In genomic region chr8:122698254-122698768, GRCm38 (mm10) we compare ENCODE assay signal across 12 mouse cellular contexts. TPM values are rescaled to one million over a fixed set of nuclear protein-coding genes. Genes with fewer than 3 reads are reported as not detected.
DNase-seq lines count a peak whose midpoint lies in the region; ATAC-seq and TF ChIP-seq lines count a peak whose summit lies in the region.
"Had no signal": no experiment of that assay in that cellular context is flagged by ENCODE, and none has a peak within 500 bp of the region (broad histone marks: within the 10 kb centered on the region; RNA-seq: fewer than 3 reads in every experiment).

No protein-coding gene starts in this region.

- 77% methylated on average over 5 of the region's 5 CpGs for WGBS in heart, embryonic 13.5 days
- WGBS in embryonic facial prominence, embryonic 11.5 days: 85% methylated on average over 5 of the region's 5 CpGs
- 6% methylated on average over 5 of the region's 5 CpGs for WGBS in liver, postnatal 0 days (ENCODE audit: insufficient replicate concordance)
- 77% methylated on average over 5 of the region's 5 CpGs for WGBS in forebrain, embryonic 14.5 days

- peaks cover 55% of the 10 kb centered on the region for H3K27me3 ChIP-seq in heart, embryonic 13.5 days (replicated peaks)
- no peaks in the 10 kb centered on the region for H3K27me3 ChIP-seq in embryonic facial prominence, embryonic 11.5 days (ENCODE audit: control insufficient read depth, insufficient read depth, low read length)
- 0 out of 2 replicates have a peak, but pooled peaks cover 7% of the 10 kb centered on the region for H3K27me3 ChIP-seq in liver, postnatal 0 days (ENCODE audit: insufficient read depth, low read length)
- 0 out of 2 replicates have a peak, but pooled peaks cover 2% of the 10 kb centered on the region for H3K27me3 ChIP-seq in forebrain, embryonic 14.5 days (replicated peaks; ENCODE audit: control insufficient read depth, insufficient read depth, low read length)

- H3K4me2 ChIP-seq in heart, embryonic 13.5 days: peak overlapping the region; percentile 62
- H3K4me2 ChIP-seq in embryonic facial prominence, embryonic 11.5 days (ENCODE audit: low read depth, low read length): no peak overlapping the region
- H3K4me2 ChIP-seq in liver, postnatal 0 days (ENCODE audit: low read depth, low read length): peak overlapping the region; percentile 83
- H3K4me2 ChIP-seq in forebrain, embryonic 14.5 days (ENCODE audit: low read length): no peak overlapping the region

- peaks cover 41% of the 10 kb centered on the region for H3K4me1 ChIP-seq in heart, embryonic 13.5 days
- H3K4me1 ChIP-seq in embryonic facial prominence, embryonic 11.5 days (ENCODE audit: control insufficient read depth, insufficient read depth, low read length): no peaks in the 10 kb centered on the region
- peaks cover 88% of the 10 kb centered on the region for H3K4me1 ChIP-seq in liver, postnatal 0 days (ENCODE audit: insufficient read depth)
- no peaks in the 10 kb centered on the region for H3K4me1 ChIP-seq in forebrain, embryonic 14.5 days (ENCODE audit: control insufficient read depth, insufficient read depth, low read length)

- ATAC-seq in heart, embryonic 13.5 days (ENCODE audit: extremely low read depth, insufficient number of reproducible peaks, low FRiP score, low TSS enrichment): no peak
- no peak for ATAC-seq in embryonic facial prominence, embryonic 11.5 days (replicated peaks; ENCODE audit: insufficient number of reproducible peaks, low FRiP score, low TSS enrichment, low read depth)
- no peak for ATAC-seq in liver, postnatal 0 days
- no peak for ATAC-seq in forebrain, embryonic 14.5 days

- no peaks in the 10 kb centered on the region for H3K36me3 ChIP-seq in heart, embryonic 13.5 days
- H3K36me3 ChIP-seq in embryonic facial prominence, embryonic 11.5 days (replicated peaks; ENCODE audit: control insufficient read depth, insufficient read depth, low read depth, low read length): no peaks in the 10 kb centered on the region
- H3K36me3 ChIP-seq in liver, postnatal 0 days (replicated peaks; ENCODE audit: insufficient read depth, low read length): no peaks in the 10 kb centered on the region
- no peaks in the 10 kb centered on the region for H3K36me3 ChIP-seq in forebrain, embryonic 14.5 days (ENCODE audit: control insufficient read depth, insufficient read depth, low read length)
- H3K36me3 ChIP-seq: limb, embryonic 12.5 days had no signal

- DNase-seq in heart, adult 9 months (ENCODE audit: low spot score in 2 of 2): no peak
- peak; percentile 89 for DNase-seq in A20 (ENCODE audit: low read depth, low spot score)
- DNase-seq in embryonic facial prominence, embryonic 11.5 days (ENCODE audit: low spot score): no peak
- DNase-seq in liver, postnatal 0 days: peak; percentile 46
- DNase-seq in layer of hippocampus, postnatal 10 days (ENCODE audit: low spot score in 2 of 2): no peak
- DNase-seq in layer of hippocampus, adult 9-11 months: no peak
- DNase-seq in forebrain, embryonic 14.5 days (ENCODE audit: low spot score): no peak
- DNase-seq: adrenal gland, adult 8-10 months; cerebellum, postnatal 14 days; right cerebral cortex, postnatal 14 days had no signal

- peak overlapping the region; percentile 61 for H3K27ac ChIP-seq in heart, embryonic 13.5 days (replicated peaks)
- no peak overlapping the region for H3K27ac ChIP-seq in embryonic facial prominence, embryonic 11.5 days (replicated peaks; ENCODE audit: low read depth, low read length)
- H3K27ac ChIP-seq in liver, postnatal 0 days (ENCODE audit: low read depth): peak overlapping the region; percentile 74
- no peak overlapping the region for H3K27ac ChIP-seq in forebrain, embryonic 14.5 days (ENCODE audit: low read depth, low read length)
- H3K27ac ChIP-seq: limb, embryonic 12.5 days had no signal

- peak overlapping the region; percentile 67 for H3K9ac ChIP-seq in heart, embryonic 13.5 days
- H3K9ac ChIP-seq in embryonic facial prominence, embryonic 11.5 days (replicated peaks; ENCODE audit: low read length): no peak overlapping the region
- peak overlapping the region; percentile 60 for H3K9ac ChIP-seq in liver, postnatal 0 days (replicated peaks)
- H3K9ac ChIP-seq in forebrain, embryonic 14.5 days (ENCODE audit: low read length): no peak overlapping the region
- H3K9ac ChIP-seq: limb, embryonic 12.5 days had no signal

- no peak for TF ChIP-seq EP300 in liver, postnatal 0 days (IDR thresholded peaks at IDR 0.05; ENCODE audit: low read depth)

- no peaks in the 10 kb centered on the region for H3K9me3 ChIP-seq in heart, embryonic 13.5 days
- H3K9me3 ChIP-seq in embryonic facial prominence, embryonic 11.5 days (replicated peaks; ENCODE audit: control insufficient read depth, low read length): no peaks in the 10 kb centered on the region
- no peaks in the 10 kb centered on the region for H3K9me3 ChIP-seq in liver, postnatal 0 days (ENCODE audit: low read length)
- no peaks in the 10 kb centered on the region for H3K9me3 ChIP-seq in forebrain, embryonic 14.5 days (replicated peaks; ENCODE audit: control insufficient read depth, low read length)
- H3K9me3 ChIP-seq: limb, embryonic 12.5 days had no signal

- H3K4me3 ChIP-seq in heart, embryonic 13.5 days: peak overlapping the region; percentile 44
- H3K4me3 ChIP-seq in embryonic facial prominence, embryonic 11.5 days (ENCODE audit: low read depth, low read length): 0 out of 2 replicates have a peak overlapping the region, but pooled peaks have one; percentile 3
- H3K4me3 ChIP-seq in liver, postnatal 0 days (ENCODE audit: low read depth, low read length): peak overlapping the region; percentile 49
- no peak overlapping the region for H3K4me3 ChIP-seq in forebrain, embryonic 14.5 days (ENCODE audit: low read depth, low read length)
- H3K4me3 ChIP-seq: limb, embryonic 12.5 days had no signal

- TF ChIP-seq CTCF in liver, postnatal 0 days (IDR thresholded peaks at IDR 0.05; ENCODE audit: low read depth): no peak

RNA-seq across cellular contexts. Expression of gene Cbfa2t3, which starts 0.6 kb away (rescaled TPM):
- polyA plus RNA-seq in heart, embryonic 13.5 days (2015; fragmentation: Nextera tagmentation; extraction: Ambion mirVana): 4.2 and 4.8 TPM in 2 replicates
- 1.9 and 2.1 TPM in 2 replicates for polyA plus RNA-seq in embryonic facial prominence, embryonic 11.5 days (2014; fragmentation: Nextera tagmentation; extraction: Ambion mirVana)
- polyA plus RNA-seq in liver, postnatal 0 days (2015; fragmentation: Nextera tagmentation; extraction: Ambion mirVana): 2.1 and 2.4 TPM in 2 replicates
- total RNA-seq in layer of hippocampus, postnatal 10 days (2021): 10 to 100 TPM; 23.4 to 25.7 TPM
- 10.4 and 11.5 TPM in 2 replicates for polyA plus RNA-seq in forebrain, embryonic 14.5 days (2014; fragmentation: Nextera tagmentation; extraction: Ambion mirVana)

Comparison
In these comparisons a context has a peak if more than half of its experiments do, and no peak if none do; other contexts are left out.
1. H3K27ac ChIP-seq: peak in heart, embryonic 13.5 days (single experiment) and liver, postnatal 0 days (single experiment); none in embryonic facial prominence, embryonic 11.5 days (single experiment) and forebrain, embryonic 14.5 days (single experiment).
2. H3K4me2 ChIP-seq: peak in heart, embryonic 13.5 days (single experiment) and liver, postnatal 0 days (single experiment); none in embryonic facial prominence, embryonic 11.5 days (single experiment) and forebrain, embryonic 14.5 days (single experiment).
3. H3K9ac ChIP-seq: peak in heart, embryonic 13.5 days (single experiment) and liver, postnatal 0 days (single experiment); none in embryonic facial prominence, embryonic 11.5 days (single experiment) and forebrain, embryonic 14.5 days (single experiment).
4. DNase-seq: peak in A20 (single experiment) and liver, postnatal 0 days (single experiment); none in heart, adult 9 months (0 of 2), embryonic facial prominence, embryonic 11.5 days (single experiment), layer of hippocampus, postnatal 10 days (0 of 2), layer of hippocampus, adult 9-11 months (single experiment) and forebrain, embryonic 14.5 days (single experiment).